Mouse (Mus musculus) liver, embryonic 14.5 days (tissue): ENCODE results near the gene Slc44a5.

Experiments used
- CTCF ChIP-seq: IDR thresholded peaks from 2 replicates; pipeline ENCODE4 v1.5.1; 2016; ENCODE audit warnings: antibody characterized with exemption, low read depth, control low read depth
- EP300 ChIP-seq: IDR thresholded peaks from 2 replicates; pipeline ENCODE4 v1.6.1; 2016; ENCODE audit warnings: antibody characterized with exemption, low read depth

DNA sequence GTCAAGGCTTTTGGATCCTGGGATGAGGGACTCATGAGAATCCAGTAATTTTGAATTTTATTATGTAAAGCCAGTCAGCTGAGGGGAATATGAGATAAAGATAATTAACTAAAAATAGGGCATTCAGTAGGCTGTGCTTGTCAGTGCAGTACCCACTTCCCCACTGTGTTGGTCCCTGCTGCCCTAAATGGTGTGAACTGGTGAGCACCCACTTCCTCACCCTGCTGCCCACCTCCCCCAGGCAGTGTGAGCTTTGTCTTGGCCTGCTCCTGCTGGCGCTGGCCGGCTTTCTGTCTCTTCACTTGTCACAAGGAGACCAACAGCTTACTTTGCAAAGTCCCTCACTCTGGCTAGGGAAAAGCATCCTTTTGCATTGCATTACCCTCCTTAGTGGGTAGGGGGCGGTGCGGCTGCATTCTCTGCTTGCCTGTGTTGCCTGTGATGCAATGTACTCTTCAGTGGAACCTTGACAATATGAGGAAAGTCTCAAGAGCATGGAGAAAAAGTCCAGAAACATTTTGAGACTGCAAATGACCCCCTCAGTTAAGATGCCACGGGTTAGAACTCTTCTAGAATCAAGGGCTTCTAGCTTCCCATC, 344.5 kb downstream of the Slc44a5 start:
- TF ChIP-seq CTCF (peak; percentile 61), EP300 (no peak)
